Mouse (Mus musculus): ENCODE data around the gene Myof. TPM values are rescaled to one million over a fixed set of nuclear protein-coding genes. Genes with fewer than 3 reads are reported as not detected.

Gene Myof
- polyA plus RNA-seq, 1 experiment = 76.9 TPM

- Histone ChIP-seq H3K4me3 (no peak overlapping the region), H3K79me2 (ENCODE audit: control insufficient read depth, insufficient read depth) (no peaks in the 10 kb centered on the region), H3K36me3 (ENCODE audit: control insufficient read depth, insufficient read depth) (peaks cover 70% of the 10 kb centered on the region), H3K4me2 (ENCODE audit: low read depth) (no peak overlapping the region), H3ac (ENCODE audit: control insufficient read depth, insufficient read length) (no peak overlapping the region), H3K27me3 (ENCODE audit: control insufficient read depth, insufficient read depth, insufficient read length) (no peaks in the 10 kb centered on the region)
- TF ChIP-seq MYOD1 (IDR thresholded peaks at IDR 0.05; ENCODE audit: control insufficient read depth in 1 of 3, insufficient read length in 2 of 3, low read depth in 2 of 3) (no peak), CEBPB (IDR thresholded peaks at IDR 0.05; ENCODE audit: insufficient read depth, poor library complexity, severe bottlenecking) (no peak), POLR2AphosphoS2 (IDR thresholded peaks at IDR 0.05; ENCODE audit: insufficient read length, low read depth) (no peak), TCF3 (IDR thresholded peaks at IDR 0.05; ENCODE audit: insufficient read length, low read depth) (no peak), MAX (IDR thresholded peaks at IDR 0.05; ENCODE audit: low read depth) (no peak), REST (IDR thresholded peaks at IDR 0.05; ENCODE audit: insufficient read depth, insufficient read length) (no peak), SRF (IDR thresholded peaks at IDR 0.05; ENCODE audit: control insufficient read depth, insufficient read length, low read depth) (no peak), POLR2A (IDR thresholded peaks at IDR 0.05; ENCODE audit: insufficient read length, low read depth) (no peak), MYOG (IDR thresholded peaks at IDR 0.05; ENCODE audit: control insufficient read depth in 1 of 3, insufficient read depth in 1 of 3, insufficient read length in 2 of 3, low read depth in 2 of 3) (no peak), TCF12 (IDR thresholded peaks at IDR 0.05; ENCODE audit: insufficient read depth, poor library complexity, severe bottlenecking) (no peak)
These were observed 67.4 kb downstream of the Myof start for GRCm38 (mm10) chr19:37975951-37976350.

- Histone ChIP-seq H3ac (ENCODE audit: control insufficient read depth, insufficient read length) (no peak overlapping the region), H3K4me3 (no peak overlapping the region), H3K36me3 (ENCODE audit: control insufficient read depth, insufficient read depth) (peaks cover 61% of the 10 kb centered on the region), H3K27me3 (ENCODE audit: control insufficient read depth, insufficient read depth, insufficient read length) (no peaks in the 10 kb centered on the region), H3K79me2 (ENCODE audit: control insufficient read depth, insufficient read depth) (no peaks in the 10 kb centered on the region), H3K4me2 (ENCODE audit: low read depth) (no peak overlapping the region)
- no peak for TF ChIP-seq MYOD1 (IDR thresholded peaks at IDR 0.05; ENCODE audit: control insufficient read depth in 1 of 3, insufficient read length in 2 of 3, low read depth in 2 of 3)
- no peak for TF ChIP-seq REST (IDR thresholded peaks at IDR 0.05; ENCODE audit: insufficient read depth, insufficient read length)
- TF ChIP-seq E2F4 (IDR thresholded peaks at IDR 0.05; ENCODE audit: insufficient read depth) = no peak
- TF ChIP-seq POLR2A (IDR thresholded peaks at IDR 0.05; ENCODE audit: insufficient read length, low read depth) = no peak
- no peak for TF ChIP-seq POLR2AphosphoS2 (IDR thresholded peaks at IDR 0.05; ENCODE audit: insufficient read length, low read depth)
- TF ChIP-seq MYOG (IDR thresholded peaks at IDR 0.05; ENCODE audit: control insufficient read depth in 1 of 3, insufficient read depth in 1 of 3, insufficient read length in 2 of 3, low read depth in 2 of 3) = no peak
These were observed 72.8 kb downstream of the Myof start for GRCm38 (mm10) chr19:37970571-37970970.

GRCm38 (mm10) chr19:37970004-37970403, 73.4 kb downstream of the Myof start:
- no peaks in the 10 kb centered on the region for H3K79me2 ChIP-seq (ENCODE audit: control insufficient read depth, insufficient read depth)
- H3K27me3 ChIP-seq (ENCODE audit: control insufficient read depth, insufficient read depth, insufficient read length) = no peaks in the 10 kb centered on the region
- H3ac ChIP-seq (ENCODE audit: control insufficient read depth, insufficient read length) = no peak overlapping the region
- H3K4me3 ChIP-seq = no peak overlapping the region
- peaks cover 65% of the 10 kb centered on the region for H3K36me3 ChIP-seq (ENCODE audit: control insufficient read depth, insufficient read depth)
- TF ChIP-seq E2F4 (IDR thresholded peaks at IDR 0.05; ENCODE audit: insufficient read depth) = no peak
- TF ChIP-seq USF1 (IDR thresholded peaks at IDR 0.05; ENCODE audit: low read depth) = no peak
- TF ChIP-seq POLR2AphosphoS2 (IDR thresholded peaks at IDR 0.05; ENCODE audit: insufficient read length, low read depth) = no peak
- TF ChIP-seq REST (IDR thresholded peaks at IDR 0.05; ENCODE audit: insufficient read depth, insufficient read length) = no peak
- TF ChIP-seq CEBPB (IDR thresholded peaks at IDR 0.05; ENCODE audit: insufficient read depth, poor library complexity, severe bottlenecking) = no peak
- no peak for TF ChIP-seq SRF (IDR thresholded peaks at IDR 0.05; ENCODE audit: control insufficient read depth, insufficient read length, low read depth)
- no peak for TF ChIP-seq TCF3 (IDR thresholded peaks at IDR 0.05; ENCODE audit: insufficient read length, low read depth)
- TF ChIP-seq POLR2A (IDR thresholded peaks at IDR 0.05; ENCODE audit: insufficient read length, low read depth) = no peak
- no peak for TF ChIP-seq MAX (IDR thresholded peaks at IDR 0.05; ENCODE audit: low read depth)
- TF ChIP-seq MYOD1 (IDR thresholded peaks at IDR 0.05; ENCODE audit: control insufficient read depth in 1 of 3, insufficient read length in 2 of 3, low read depth in 2 of 3) = no peak
- TF ChIP-seq MYOG (IDR thresholded peaks at IDR 0.05; ENCODE audit: control insufficient read depth in 1 of 3, insufficient read depth in 1 of 3, insufficient read length in 2 of 3, low read depth in 2 of 3) = no peak
- TF ChIP-seq TCF12 (IDR thresholded peaks at IDR 0.05; ENCODE audit: insufficient read depth, poor library complexity, severe bottlenecking) = no peak
- no peak overlapping the region for H3K4me2 ChIP-seq (ENCODE audit: low read depth)

- Histone ChIP-seq H3K27me3 (ENCODE audit: control insufficient read depth, insufficient read depth, insufficient read length) (no peaks in the 10 kb centered on the region), H3K36me3 (ENCODE audit: control insufficient read depth, insufficient read depth) (peaks cover 54% of the 10 kb centered on the region), H3K4me2 (ENCODE audit: low read depth) (no peak overlapping the region), H3K79me2 (ENCODE audit: control insufficient read depth, insufficient read depth) (no peaks in the 10 kb centered on the region), H3ac (ENCODE audit: control insufficient read depth, insufficient read length) (no peak overlapping the region), H3K4me3 (no peak overlapping the region)
- TF ChIP-seq E2F4 (IDR thresholded peaks at IDR 0.05; ENCODE audit: insufficient read depth) (no peak), USF1 (IDR thresholded peaks at IDR 0.05; ENCODE audit: low read depth) (no peak), TCF12 (IDR thresholded peaks at IDR 0.05; ENCODE audit: insufficient read depth, poor library complexity, severe bottlenecking) (no peak), TCF3 (IDR thresholded peaks at IDR 0.05; ENCODE audit: insufficient read length, low read depth) (no peak)
These were observed 77.5 kb downstream of the Myof start for GRCm38 (mm10) chr19:37965828-37966227.

- no peak for TF ChIP-seq MYOG (IDR thresholded peaks at IDR 0.05; ENCODE audit: control insufficient read depth in 1 of 3, insufficient read depth in 1 of 3, insufficient read length in 2 of 3, low read depth in 2 of 3)
- TF ChIP-seq POLR2A (IDR thresholded peaks at IDR 0.05; ENCODE audit: insufficient read length, low read depth) = no peak
- no peak for TF ChIP-seq MAX (IDR thresholded peaks at IDR 0.05; ENCODE audit: low read depth)
- TF ChIP-seq USF1 (IDR thresholded peaks at IDR 0.05; ENCODE audit: low read depth) = no peak
- TF ChIP-seq TCF3 (IDR thresholded peaks at IDR 0.05; ENCODE audit: insufficient read length, low read depth) = no peak
- TF ChIP-seq MYOD1 (IDR thresholded peaks at IDR 0.05; ENCODE audit: control insufficient read depth in 1 of 3, insufficient read length in 2 of 3, low read depth in 2 of 3) = no peak
- TF ChIP-seq SRF (IDR thresholded peaks at IDR 0.05; ENCODE audit: control insufficient read depth, insufficient read length, low read depth) = no peak
- TF ChIP-seq POLR2AphosphoS2 (IDR thresholded peaks at IDR 0.05; ENCODE audit: insufficient read length, low read depth) = no peak
- no peak for TF ChIP-seq E2F4 (IDR thresholded peaks at IDR 0.05; ENCODE audit: insufficient read depth)
- TF ChIP-seq TCF12 (IDR thresholded peaks at IDR 0.05; ENCODE audit: insufficient read depth, poor library complexity, severe bottlenecking) = no peak
- no peak for TF ChIP-seq REST (IDR thresholded peaks at IDR 0.05; ENCODE audit: insufficient read depth, insufficient read length)
- no peak for TF ChIP-seq CEBPB (IDR thresholded peaks at IDR 0.05; ENCODE audit: insufficient read depth, poor library complexity, severe bottlenecking)
- Histone ChIP-seq H3K4me3 (no peak overlapping the region), H3K4me2 (ENCODE audit: low read depth) (no peak overlapping the region), H3ac (ENCODE audit: control insufficient read depth, insufficient read length) (no peak overlapping the region), H3K27me3 (ENCODE audit: control insufficient read depth, insufficient read depth, insufficient read length) (no peaks in the 10 kb centered on the region), H3K79me2 (ENCODE audit: control insufficient read depth, insufficient read depth) (no peaks in the 10 kb centered on the region), H3K36me3 (ENCODE audit: control insufficient read depth, insufficient read depth) (peaks cover 52% of the 10 kb centered on the region)
These were observed 80.0 kb downstream of the Myof start for GRCm38 (mm10) chr19:37963421-37963820.
